Mouse (Mus musculus): ENCODE data around the gene Dnah3.
A peak's percentile ranks its signal among the peaks of the same experiment; 100 is the strongest.

Dnah3 gene

DNA sequence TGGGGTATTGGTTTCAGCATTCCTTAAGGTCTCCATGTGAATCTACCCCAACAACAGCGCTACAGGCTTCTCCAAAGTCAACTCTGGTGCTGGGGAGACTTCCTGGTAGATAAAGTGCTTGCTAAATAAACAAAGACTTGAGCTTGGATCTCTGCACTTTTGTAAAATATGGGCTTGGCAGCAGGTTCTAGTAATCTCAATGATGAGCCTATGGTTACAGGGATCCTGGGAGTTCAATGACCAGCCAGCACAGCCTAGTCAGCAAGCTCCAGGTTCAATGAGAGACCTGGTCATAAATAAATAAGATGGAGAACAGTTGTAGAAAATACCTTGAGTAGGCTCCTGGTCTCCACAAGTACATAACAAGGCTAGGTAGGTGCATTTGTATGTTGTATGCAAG is 141.0 kb downstream of the Dnah3 start:
- DNase-seq (ENCODE audit: low spot score in 2 of 2) = no peak

DNA sequence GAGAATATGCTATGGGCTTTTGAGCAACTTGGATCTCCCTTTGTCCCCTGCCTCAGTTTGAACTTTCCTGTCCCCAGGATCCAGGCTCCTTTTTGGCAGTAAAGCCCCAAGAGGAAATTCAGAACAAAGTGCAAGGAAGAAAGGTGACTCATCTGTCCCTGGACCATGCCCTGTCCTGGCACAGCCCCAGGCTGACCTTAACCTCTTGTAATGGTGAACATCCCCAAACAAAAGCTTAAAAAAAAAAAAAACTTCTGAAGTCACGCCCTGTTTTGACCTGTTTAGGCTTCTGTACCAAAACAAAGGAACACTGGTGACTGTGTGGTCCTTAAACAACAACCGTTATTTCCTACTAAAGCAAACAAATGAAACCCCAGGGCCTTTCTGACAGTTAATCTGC is 153.5 kb downstream of the Dnah3 start:
- no peak for DNase-seq (ENCODE audit: low spot score in 2 of 2)

DNA sequence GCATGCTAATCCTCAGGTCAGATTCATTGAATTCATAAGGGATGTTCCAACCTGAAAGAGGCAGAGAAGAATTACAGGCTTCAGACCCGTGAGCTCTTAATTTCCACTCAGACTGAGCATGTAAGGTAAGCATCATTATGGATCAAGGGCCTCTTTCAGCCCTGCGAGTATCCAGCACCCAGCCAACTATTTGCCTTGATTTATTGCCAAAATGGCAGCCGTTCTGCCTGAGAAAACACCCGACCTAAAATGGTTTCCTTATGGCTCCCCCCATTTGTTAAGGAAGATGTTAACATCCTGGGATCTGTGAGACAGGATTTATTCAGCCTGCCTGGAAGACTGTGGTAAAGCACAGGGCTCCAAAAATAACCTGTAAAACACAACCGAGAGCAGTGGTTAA is 158.0 kb downstream of the Dnah3 start:
- no peak for DNase-seq (ENCODE audit: low spot score in 2 of 2)

DNA sequence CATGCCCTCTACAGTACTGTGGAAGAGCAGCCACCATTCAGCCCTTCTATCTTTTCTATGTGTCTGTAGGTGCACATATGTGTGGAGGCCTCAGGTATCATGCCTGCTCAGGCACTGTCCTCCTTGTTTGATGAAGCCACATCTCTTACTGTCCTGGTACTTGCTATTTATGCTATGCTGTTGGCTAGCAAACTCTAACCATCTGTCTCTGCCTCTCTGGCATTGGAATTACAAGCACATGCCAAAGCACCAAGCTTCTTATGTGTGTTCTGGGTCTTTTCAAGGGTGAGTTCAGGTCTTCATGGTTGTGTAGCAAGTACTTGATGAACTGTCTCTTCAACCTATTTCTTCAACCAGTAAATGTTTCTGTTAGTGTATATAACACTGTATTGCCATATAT is 158.8 kb downstream of the Dnah3 start:
- no peak for DNase-seq (ENCODE audit: low spot score in 2 of 2)

DNA sequence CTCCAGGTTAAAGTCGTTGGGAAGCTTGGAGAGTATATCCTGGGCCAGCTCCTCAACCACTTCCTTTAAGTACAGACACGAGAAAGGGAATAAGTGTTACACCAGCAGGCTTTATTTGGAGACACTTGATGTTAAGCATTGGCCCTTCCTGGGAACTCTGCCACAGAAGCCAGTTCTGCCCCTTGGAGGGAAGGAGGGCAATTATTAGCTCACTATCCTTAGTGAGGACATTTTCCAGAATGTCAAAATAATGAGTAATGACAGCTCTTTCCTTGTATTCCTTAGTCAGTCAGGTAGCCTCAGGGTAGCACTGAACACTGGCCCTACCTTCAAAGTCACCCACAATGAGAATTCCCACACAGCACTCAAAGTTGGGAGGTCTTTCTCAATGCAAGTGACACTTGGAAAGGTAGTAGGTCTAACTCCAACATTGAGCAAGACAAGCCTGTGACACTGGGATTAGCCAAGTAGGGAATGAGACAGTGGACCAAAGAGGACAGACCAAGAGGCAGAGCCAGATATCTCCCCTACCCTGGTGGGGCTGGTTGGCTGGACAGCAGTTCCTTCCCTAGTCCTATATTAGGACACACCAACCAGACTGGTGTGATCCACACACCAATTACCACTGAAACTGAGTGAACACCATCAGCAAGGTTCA is 166.2 kb downstream of the Dnah3 start:
- DNase-seq (ENCODE audit: low spot score in 2 of 2) = no peak

DNA sequence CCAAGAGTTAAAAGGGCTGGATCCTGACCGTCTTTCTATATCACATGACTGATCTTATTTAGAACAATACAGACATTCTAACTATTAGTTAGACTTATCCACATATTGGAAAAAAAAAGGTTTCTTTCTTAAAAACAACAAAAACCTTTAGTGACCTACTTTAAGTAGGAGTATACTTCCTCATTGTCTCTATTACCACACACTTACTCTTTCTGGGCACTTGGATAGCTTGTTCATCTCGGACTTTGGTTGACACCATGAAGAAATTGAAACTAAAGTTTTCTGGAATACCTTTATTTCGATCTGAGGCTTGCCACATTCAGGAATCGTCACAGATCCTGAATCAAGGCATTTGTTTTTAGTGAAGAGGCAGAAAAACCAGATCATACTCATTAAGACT is 174.0 kb downstream of the Dnah3 start:
- DNase-seq (ENCODE audit: low spot score in 2 of 2) = no peak

DNA sequence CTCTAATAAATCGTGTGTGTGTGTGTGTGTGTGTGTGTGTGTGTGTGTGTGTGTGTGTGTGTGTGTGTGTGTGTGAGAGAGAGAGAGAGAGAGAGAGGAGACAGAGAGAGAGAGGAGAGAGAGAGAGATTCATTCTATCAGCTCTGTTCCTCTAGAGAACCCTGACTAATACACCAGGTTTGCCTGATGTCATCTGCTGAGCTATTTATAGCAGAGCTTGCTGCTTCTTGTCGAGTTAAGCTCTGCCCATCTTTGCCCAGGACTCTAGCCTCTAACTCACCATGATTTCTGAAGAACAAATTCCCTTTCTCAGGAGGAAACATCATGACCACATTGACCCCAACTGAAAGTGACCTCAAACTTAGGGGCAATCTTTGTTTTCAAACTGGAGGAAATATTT is 174.6 kb downstream of the Dnah3 start:
- DNase-seq (ENCODE audit: low spot score in 2 of 2) = no peak

DNA sequence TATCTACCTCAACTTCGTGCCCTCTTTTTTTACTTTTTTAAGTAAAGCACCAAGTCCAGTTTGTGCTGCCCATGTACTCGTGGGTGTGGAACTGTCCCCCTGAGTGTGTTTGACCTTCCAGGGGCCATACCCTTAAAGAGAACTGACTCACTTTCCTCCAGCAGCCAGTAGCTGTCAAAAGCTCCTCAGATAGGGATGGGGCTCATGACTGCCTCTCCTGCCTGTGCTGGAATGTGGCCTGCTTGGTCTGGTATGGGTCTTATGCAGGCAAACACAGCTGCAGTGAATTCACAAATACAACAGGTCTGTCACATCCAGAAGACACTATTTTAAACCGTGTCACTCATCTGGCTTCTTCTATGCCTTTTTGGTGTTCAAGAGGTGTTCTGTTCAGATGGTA is 183.4 kb downstream of the Dnah3 start:
- no peak for DNase-seq (ENCODE audit: low spot score in 2 of 2)

DNA sequence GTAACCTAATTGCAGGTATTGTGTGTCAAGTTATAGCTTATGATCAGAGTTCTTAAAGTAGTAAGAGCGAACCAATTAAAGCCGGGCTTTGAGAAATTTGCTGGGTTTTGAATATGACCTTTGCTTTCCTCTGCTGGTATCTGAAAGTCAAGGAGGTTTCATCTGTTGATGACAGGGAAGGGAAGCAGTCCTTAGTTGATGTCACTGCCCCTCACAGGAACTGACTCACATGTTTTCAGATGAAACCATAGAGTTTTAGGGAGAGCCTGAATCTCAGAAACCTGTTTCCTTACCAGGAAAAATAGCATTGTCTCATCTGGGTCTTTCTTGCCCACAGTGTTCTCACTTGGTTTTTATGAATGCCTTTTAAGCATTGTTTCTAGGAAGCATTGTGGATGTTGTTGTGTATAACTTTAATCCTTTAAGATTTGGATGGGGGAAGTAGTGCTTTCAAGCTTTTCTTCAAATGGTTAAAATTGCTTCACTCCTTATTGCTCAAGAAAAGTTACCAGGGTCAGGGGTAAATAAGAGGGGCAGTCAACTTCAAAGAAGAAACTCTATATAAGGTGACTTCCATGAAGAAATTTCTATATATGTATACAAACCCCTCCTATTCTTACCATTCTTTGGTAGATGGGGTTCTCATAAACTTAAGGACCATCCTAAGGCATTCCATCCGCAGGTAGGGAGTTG is 188.4 kb downstream of the Dnah3 start:
- DNase-seq (ENCODE audit: low spot score in 2 of 2) = no peak

DNA sequence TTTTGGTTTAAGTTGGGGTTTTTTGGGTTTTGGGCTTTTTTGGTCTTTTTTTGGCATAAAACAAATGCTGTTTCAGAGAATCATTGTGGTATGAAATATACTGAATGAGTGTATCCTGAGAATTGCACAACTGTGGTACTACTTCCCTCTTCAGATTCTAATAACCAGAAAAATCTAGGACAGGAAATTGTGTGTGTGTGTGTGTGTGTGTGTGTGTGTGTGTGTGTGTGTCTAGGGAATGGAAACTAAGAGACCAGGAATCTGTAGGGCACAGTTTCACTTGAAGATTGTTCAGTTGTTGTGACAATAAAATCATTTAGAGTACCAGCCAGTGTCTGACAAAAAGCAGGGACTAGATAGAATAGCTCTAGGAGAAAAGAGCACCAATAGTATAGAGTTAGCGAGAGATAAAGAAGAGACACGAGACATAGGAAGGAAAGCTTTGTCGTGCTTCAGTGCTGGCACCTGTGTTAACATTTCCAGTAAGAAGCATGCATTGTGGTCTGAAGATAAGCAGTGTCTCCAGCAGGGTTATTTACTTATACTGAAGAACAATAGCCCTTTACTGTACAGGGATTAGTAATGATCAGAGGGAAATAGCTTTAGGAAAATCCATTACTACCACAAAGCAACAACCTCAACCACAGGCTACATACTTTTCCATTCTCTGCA is 195.6 kb downstream of the Dnah3 start:
- DNase-seq (ENCODE audit: low spot score in 2 of 2) = no peak

DNA sequence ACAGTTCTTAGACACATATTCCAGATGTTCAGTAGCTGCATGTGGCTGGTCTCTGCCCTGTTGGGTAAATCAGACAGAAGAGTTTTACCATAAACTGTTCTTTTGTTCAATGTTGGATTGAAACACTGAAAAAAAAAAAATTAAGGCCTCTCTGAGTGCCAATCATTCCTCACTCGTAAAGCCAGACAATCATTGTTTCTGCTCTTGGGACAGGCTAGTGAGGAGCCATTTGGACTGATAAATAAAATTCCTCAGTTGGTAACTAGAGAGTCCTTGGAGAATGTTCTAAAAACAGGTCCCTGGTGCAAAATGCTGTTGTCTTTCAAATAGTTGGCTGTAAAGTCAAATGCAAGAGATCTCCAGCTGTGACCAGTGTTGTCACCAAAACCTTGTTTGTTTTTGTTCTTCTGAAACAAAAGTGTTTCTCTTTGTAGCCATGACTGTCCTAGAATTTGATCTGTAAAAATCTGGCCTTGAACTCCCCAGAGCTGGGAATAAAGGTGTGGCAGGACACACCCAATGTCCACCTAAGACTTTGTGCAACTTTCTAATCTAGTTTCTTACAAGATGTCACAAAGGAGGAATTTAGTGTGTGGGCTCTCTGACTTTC is 196.7 kb downstream of the Dnah3 start:
- no peak for DNase-seq (ENCODE audit: low spot score in 2 of 2)

DNA sequence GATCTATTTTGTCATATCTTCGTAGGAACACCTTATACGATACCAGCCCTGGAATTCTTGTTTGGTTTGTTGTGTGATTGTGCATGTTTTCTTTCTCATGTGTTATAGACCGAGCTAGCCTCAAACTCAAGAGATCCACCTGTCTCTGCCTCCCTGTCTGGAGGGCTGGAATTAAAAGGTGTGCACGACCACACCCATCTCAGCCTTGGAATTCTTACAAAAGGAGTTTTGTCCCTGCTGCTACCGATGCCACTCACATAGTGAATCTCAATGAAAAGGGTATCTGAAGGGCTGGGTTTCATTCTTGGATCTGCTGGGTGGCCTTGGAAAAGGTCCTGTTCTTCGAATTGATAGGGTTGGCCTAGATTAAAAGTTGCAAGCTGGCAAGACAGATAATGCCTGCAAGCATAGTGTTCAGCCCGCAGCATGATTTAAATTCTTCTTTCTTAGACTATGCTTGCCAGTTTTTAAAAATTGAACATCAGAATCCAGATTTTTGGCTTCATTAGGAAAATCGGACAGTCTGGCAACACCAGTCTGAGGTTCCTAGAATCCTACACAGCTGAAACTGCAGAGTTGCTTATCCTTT is 197.5 kb downstream of the Dnah3 start:
- DNase-seq (ENCODE audit: low spot score in 2 of 2) = no peak

DNA sequence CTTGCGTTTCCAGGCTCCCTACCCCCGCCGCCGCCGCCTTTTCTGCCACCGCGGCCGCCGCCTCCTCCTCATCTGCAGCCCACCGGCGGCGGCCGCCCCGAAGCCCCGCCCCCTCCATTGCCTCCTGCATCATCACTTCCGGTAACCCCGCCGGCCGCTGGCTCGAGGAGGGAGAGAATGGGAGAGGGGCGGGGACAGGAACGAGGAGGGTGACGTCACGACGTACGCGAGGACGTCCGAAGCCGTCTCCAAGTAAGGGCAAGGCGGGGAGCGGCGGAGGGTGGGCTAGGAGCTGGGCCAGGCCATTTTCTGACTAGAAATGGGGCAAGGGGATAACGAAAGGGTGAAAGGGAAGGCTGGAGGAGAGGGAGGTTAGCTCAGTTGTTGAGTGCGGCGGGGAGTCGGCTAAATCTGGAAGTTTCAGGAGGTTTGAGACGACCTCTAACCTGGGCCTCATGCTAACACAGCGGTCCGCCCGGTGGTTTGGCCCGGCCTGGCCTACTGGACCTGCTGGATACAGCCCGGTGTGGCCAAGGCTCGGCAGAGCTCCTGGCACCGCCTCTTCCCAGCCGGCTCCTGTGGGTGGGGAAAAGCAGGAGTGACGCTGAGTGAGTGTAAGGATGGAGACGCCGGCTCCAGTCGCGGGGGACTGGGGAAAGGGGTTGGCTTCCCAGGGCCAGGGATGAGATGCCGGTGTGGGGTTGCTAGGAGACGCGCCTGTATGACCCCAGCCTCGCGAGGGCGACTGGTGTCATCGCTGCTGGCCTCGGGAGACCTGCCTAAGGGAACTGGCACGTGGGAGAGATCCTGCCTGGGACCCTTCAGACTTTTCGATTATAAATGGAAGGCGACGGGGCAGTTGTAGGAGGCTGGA is 199.2 kb downstream of the Dnah3 start, which contains the start of the genes Lyrm1 and Dcun1d3:
Gene Lyrm1, plus strand, starts transcription at position 223 of the 874 bp plus-strand sequence.
Gene Dcun1d3, minus strand, starts transcription at position 660 of the 874 bp plus-strand sequence.
- DNase-seq (ENCODE audit: low spot score in 2 of 2) = peak; percentile 97 to 98

DNA sequence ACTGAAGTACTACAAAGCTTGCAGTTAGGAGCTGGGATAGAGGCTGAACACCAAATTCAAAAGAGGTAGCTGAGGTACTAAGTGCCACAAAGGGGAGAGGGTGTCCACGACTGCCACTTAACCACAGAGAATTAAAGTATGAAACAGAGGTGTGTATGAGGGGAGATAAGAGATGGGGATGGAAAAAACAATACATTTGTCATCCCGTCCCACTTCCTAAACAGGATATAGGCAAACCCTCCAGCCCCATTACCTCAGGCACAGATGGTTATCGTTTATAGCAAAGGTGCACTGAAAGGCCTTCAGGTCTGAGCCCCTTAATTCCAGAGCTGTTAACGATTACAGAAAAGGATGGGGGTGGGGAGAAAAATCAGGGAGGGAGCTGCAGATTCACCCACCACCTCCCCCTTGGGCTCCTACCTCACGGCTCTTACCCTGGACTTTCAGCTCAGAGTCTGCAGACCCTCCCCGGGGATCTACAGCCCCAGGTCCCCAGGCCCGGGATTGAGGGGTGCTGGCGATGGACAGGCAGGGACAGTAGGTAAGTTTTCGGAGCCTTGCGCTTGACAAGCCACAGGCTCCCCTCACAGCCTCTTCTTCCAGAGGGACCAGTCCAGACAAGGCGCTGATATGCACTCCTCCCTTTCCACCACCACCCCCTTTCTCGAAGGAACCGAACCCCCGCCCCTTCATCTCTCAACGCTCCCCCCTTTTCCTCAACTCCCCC is 200.1 kb downstream of the Dnah3 start:
- peak; percentile 32 to 37 for DNase-seq (ENCODE audit: low spot score in 2 of 2)

DNA sequence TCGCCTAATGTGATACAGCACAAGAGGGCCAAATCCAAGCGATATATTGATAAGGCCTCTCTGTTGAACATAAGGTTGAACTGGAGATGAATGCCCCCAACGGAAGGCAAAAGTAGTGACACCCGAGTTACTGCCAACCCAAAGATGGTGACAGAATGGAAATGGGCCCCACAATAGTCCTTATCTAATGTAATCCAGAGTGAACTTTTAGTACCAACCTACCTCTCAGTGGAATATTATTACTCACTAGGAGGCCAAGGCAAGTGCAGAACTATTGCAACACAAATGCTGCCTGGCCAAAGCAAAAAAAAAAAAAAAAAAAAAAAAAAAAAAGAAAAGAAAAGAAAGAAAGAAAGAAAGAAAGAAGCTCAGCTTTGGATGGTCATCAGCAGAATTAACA is 202.3 kb downstream of the Dnah3 start:
- DNase-seq (ENCODE audit: low spot score in 2 of 2) = no peak

DNA sequence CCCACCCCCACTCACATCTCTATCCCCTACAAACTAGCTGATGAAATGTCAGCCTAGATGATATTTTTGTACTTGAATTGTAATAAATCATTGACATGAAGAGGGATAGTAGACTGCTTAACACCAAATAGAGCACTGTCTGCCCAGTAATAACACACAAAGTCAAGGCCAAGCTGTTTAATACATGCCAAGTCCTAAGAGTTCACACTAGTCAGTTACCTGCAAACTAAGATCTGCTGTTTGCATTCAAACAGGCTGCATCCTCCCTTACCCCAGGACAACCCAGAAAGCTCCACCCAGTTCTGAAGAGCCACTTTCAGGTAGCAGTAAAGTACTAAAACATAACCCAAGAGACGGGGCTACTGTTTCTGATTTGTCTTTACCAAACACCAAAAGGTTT is 202.9 kb downstream of the Dnah3 start:
- no peak for DNase-seq (ENCODE audit: low spot score in 2 of 2)

DNA sequence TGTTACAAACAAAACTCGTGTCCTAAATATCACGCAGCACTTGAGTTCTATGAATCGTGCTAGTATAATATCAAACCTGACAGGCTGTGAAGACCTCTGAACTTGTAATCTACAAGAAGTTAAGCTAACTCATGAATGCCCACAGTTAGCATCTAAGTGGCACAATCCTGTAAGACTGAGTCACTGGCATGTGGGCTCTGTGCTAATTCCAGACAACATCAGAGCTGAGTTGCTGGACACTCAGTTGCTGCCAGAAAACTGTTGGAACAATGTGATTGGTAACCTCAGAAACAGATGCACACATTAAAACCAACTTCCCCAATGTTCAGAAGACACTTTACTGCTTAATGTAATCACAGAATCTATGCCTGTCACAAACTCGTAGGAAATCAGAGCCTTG is 207.2 kb downstream of the Dnah3 start:
- DNase-seq (ENCODE audit: low spot score in 2 of 2) = no peak

DNA sequence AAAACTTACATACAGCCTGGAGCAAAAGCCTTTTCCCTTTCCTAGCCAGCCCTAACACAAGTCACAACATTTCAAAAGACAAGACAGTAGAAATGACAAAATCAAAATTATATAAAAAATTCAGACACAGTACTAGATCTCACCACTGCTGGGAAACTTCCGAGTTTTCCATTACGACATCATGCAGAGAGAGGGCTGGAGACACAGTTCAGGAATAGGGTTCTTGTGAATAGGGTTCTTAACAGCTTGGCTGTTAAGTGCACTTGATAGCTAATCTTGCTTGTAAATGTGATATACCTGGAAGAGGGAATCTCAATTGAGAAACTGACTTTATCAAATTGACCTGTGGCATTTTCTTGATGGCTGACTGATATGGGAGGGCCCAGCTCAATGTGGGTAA is 213.9 kb downstream of the Dnah3 start:
- DNase-seq (ENCODE audit: low spot score in 2 of 2) = no peak

DNA sequence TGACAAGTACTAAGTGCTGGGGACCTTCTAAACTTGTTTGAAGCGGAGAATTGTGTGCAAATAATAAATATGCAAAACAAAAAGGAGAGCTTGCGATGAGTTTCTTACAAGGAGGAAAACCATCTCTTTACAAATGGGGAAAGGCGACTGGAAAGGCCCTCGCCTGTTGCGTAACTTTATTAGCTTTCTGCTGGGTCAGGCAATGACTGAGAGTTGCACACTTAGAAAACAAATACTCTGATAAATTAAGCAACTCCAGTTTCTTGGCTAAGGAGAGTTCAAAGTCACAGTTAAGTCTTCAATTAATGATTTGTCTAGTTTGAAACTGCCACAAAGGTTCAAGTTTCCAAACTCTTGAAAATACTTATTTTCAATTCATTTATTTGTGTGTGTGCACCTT is 214.7 kb downstream of the Dnah3 start:
- DNase-seq (ENCODE audit: low spot score in 2 of 2) = no peak

DNA sequence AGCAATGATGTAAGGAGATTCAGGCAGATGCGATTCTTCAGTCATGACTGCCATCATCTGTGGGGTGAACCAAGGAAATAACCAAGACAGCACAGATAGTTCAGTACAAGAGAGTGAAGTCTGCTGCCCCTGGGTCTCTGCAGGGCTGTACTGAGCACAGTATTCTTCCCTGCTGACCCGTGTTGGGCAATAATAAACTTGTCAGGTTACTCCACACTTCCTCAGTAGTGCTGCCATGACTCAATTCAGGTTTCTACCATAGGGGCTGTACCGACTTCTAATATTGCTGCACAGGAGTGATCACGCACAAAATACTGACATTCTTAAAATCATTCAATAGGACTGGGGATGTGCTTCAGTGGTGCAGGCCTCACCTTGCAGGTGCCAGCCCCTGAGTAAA is 215.9 kb downstream of the Dnah3 start:
- DNase-seq (ENCODE audit: low spot score in 2 of 2) = no peak

Measured in frontal cortex, postnatal 14 days (tissue).